Mouse (Mus musculus) erythroblast, embryonic 14.5 days (primary cell): ENCODE data around the gene Nob1.

Experiments used
- GATA1 ChIP-seq: IDR thresholded peaks from 2 replicates; pipeline ENCODE4 v1.6.1; 2012; ENCODE audit warnings: low read length, inconsistent platforms, mixed read lengths
- TAL1 ChIP-seq: IDR thresholded peaks from 3 replicates; pipeline ENCODE4 v1.6.1; 2012; ENCODE audit warnings: low read length, inconsistent platforms, mixed read lengths

DNA sequence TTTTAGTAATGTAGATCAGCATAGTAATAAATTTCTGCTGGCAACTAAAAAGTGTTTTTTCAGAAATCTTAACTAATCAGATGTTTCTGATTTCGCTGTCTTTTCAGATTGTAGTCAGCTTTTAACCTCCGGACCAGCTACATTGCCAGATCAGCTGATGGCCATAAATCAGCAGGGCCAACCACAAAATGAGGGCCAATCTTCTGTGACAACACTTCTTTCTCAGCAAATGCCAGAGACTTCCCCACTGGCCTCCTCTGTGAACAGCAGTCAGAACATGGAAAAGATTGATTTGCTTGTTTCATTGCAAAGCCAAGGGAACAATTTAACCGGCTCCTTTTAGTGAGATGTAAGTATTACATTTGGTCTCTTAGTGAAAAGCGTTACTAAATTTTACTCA, 54.5 kb downstream of the Nob1 start:
- TF ChIP-seq GATA1, result no peak
- no peak for TF ChIP-seq TAL1
